Mouse (Mus musculus) left cerebral cortex, adult 2 months (tissue): Measurements from ENCODE around the gene Trim56. TPM values are rescaled to one million over a fixed set of nuclear protein-coding genes. Genes with fewer than 3 reads are reported as not detected.

ENCODE experiments used
- DNase-seq, 2 experiments: peaks; one replicate each; pipeline ENCODE4 v3.0.0; 2021 to 2022; ENCODE audit warnings: low spot score in 2 of 2, mixed read lengths in 1 of 2; ENCODE audit errors: extremely low spot score in 1 of 2
- H3K27ac ChIP-seq: fragments of 200-600 bp; 2 replicates; pipeline ENCODE4 v1.8.1; 2022
- H3K4me3 ChIP-seq: fragments of 200-600 bp; 2 replicates; pipeline ENCODE4 v1.8.1; 2022
- CTCF ChIP-seq: fragments of 200-600 bp; IDR thresholded peaks from 2 replicates; pipeline ENCODE4 v1.8.1; 2022; ENCODE audit warnings: antibody characterized with exemption, mild to moderate bottlenecking, moderate library complexity
- intact Hi-C: fragments of 180-260 bp; cut with DNase I; formaldehyde crosslinking; loops from one replicate; pipeline ENCODE4 v1.15.1; 2025
- total RNA-seq, 2 experiments: library from RNA; stranded (reverse); gene quantifications; 2 replicates each; pipeline ENCODE4 v1.2.3; 2021

Trim56 gene
- total RNA-seq, 2 experiments from 2014 or later, result 4.3 to 5.7 TPM

GRCm38 (mm10) chr5:137106434-137106833 lies 9.6 kb downstream of the Trim56 start:
- no peak for TF ChIP-seq CTCF
- no peak overlapping the region for H3K27ac ChIP-seq
- H3K4me3 ChIP-seq, result no peak overlapping the region
- no peak for DNase-seq
- intact Hi-C loops, result no loop called here

- Histone ChIP-seq H3K4me3 (no peak overlapping the region), H3K27ac (no peak overlapping the region; the same call in 1 of the 2 replicates)
- no peak for DNase-seq
- peak; percentile 27 for TF ChIP-seq CTCF
- intact Hi-C loops, result loop anchor here (1.0 kb wide), 1 partner anchor 72 kb away; no protein-coding TSS in a partner anchor
Measured at GRCm38 (mm10) chr5:137103969-137104368, 12.0 kb downstream of the Trim56 start.

GRCm38 (mm10) chr5:137102575-137103522 lies 13.2 kb downstream of the Trim56 start:
- DNase-seq, result peak; percentile 75 to 77
- intact Hi-C loops, result loop anchor here (1.0 kb wide), 2 partner anchors 27 to 71 kb away; no protein-coding TSS in a partner anchor
- no peak for TF ChIP-seq CTCF
- Histone ChIP-seq H3K4me3 (no peak overlapping the region), H3K27ac (peak overlapping the region; percentile 88)

- no peak overlapping the region for H3K4me3 ChIP-seq
- DNase-seq, result no peak
- H3K27ac ChIP-seq, result peak overlapping the region; percentile 88
- intact Hi-C loops, result loop anchor here (1.0 kb wide), 1 partner anchor 26 kb away; no protein-coding TSS in a partner anchor
- TF ChIP-seq CTCF, result no peak
Measured at GRCm38 (mm10) chr5:137102078-137102477, 13.9 kb downstream of the Trim56 start.

- intact Hi-C loops, result no loop called here
- no peak overlapping the region for H3K4me3 ChIP-seq
- DNase-seq, result no peak
- no peak for TF ChIP-seq CTCF
- H3K27ac ChIP-seq, result no peak overlapping the region
Measured at GRCm38 (mm10) chr5:137100660-137101059, 15.3 kb downstream of the Trim56 start.

DNA sequence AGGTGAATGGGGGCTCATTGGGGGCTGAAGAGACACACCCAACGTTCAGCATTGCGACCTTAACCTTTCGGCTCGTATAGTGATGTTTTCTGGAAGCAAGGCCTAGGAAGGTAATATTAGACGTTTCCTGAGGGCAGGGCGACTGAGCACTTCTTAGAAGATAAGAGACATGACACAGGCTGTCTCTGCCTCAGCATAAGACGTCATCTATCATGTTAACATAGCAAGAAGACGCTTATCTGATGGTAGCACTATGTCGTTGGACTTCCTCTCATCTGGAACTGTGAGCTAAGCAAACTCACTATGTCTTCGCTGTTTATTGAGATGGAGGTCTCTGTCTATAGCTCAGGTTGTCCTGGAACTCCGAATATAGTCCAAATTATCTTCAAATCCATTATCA lies 17.6 kb downstream of the Trim56 start:
- Histone ChIP-seq H3K27ac (no peak overlapping the region), H3K4me3 (no peak overlapping the region)
- DNase-seq, result no peak
- intact Hi-C loops, result no loop called here
- no peak for TF ChIP-seq CTCF

GRCm38 (mm10) chr5:137096037-137096436 lies 20.0 kb downstream of the Trim56 start:
- DNase-seq, result peak in 1 of 2 experiments; percentile 28
- Histone ChIP-seq H3K4me3 (no peak overlapping the region), H3K27ac (0 out of 2 replicates have a peak overlapping the region, but pooled peaks have one; percentile 19)
- no peak for TF ChIP-seq CTCF
- intact Hi-C loops, result no loop called here

GRCm38 (mm10) chr5:137095135-137095534 lies 20.9 kb downstream of the Trim56 start:
- no peak for DNase-seq
- no peak for TF ChIP-seq CTCF
- no peak overlapping the region for H3K27ac ChIP-seq
- H3K4me3 ChIP-seq, result no peak overlapping the region
- intact Hi-C loops, result no loop called here

GRCm38 (mm10) chr5:137093720-137094119 lies 22.3 kb downstream of the Trim56 start:
- H3K4me3 ChIP-seq, result no peak overlapping the region
- intact Hi-C loops, result no loop called here
- TF ChIP-seq CTCF, result no peak
- DNase-seq, result no peak
- no peak overlapping the region for H3K27ac ChIP-seq

DNA sequence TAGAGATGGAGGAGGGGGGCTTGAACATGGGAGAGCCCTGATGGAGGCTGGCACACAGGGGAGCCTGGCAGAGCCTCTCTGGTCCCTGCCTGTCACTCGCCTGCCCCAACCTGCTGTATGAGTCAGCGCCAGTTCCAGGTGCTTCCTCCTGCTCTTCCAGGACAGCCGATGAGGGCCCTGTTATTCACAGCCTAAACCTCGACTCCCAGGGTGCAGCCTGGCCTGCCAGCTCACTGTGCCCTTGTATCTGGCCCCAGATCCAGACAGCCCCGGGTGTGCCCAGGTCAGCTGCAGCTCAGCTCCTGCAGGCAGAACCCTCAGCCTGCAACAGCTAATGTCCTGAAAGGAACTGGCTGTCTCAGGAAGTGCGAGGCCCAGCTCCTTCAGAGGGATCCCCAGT lies 24.4 kb downstream of the Trim56 start:
- intact Hi-C loops, result no loop called here
- DNase-seq, result no peak
- Histone ChIP-seq H3K27ac (no peak overlapping the region), H3K4me3 (no peak overlapping the region)
- no peak for TF ChIP-seq CTCF

GRCm38 (mm10) chr5:137090870-137091269 lies 25.1 kb downstream of the Trim56 start:
- DNase-seq, result no peak
- no peak overlapping the region for H3K4me3 ChIP-seq
- no peak overlapping the region for H3K27ac ChIP-seq
- intact Hi-C loops, result no loop called here
- no peak for TF ChIP-seq CTCF

- no peak overlapping the region for H3K27ac ChIP-seq
- no peak for TF ChIP-seq CTCF
- no peak for DNase-seq
- intact Hi-C loops, result no loop called here
- no peak overlapping the region for H3K4me3 ChIP-seq
Measured at GRCm38 (mm10) chr5:137087410-137087809, 28.6 kb downstream of the Trim56 start.

DNA sequence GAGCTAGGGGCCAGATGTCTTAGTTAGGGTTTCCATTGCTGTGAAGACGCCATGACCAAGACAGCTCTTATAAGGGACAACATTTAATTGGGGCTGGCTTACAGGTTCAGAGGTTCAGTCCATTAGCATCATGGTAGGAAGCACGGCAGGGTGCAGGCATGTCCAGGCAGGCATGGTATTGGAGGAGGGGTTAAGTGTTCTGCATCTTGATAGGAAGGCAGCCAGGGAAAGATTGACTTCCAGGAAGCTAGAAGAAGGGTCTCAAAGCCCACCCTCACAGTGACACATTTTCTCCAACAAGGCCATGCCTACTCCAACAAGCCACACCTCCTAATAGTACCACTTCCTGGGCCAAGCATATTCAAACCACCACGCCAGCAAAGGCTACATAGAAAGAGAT lies 30.3 kb downstream of the Trim56 start:
- TF ChIP-seq CTCF, result no peak
- H3K4me3 ChIP-seq, result no peak overlapping the region
- DNase-seq, result no peak
- intact Hi-C loops, result no loop called here
- no peak overlapping the region for H3K27ac ChIP-seq
